Mouse (Mus musculus): Measurements from ENCODE around the gene Naa80.

DNA sequence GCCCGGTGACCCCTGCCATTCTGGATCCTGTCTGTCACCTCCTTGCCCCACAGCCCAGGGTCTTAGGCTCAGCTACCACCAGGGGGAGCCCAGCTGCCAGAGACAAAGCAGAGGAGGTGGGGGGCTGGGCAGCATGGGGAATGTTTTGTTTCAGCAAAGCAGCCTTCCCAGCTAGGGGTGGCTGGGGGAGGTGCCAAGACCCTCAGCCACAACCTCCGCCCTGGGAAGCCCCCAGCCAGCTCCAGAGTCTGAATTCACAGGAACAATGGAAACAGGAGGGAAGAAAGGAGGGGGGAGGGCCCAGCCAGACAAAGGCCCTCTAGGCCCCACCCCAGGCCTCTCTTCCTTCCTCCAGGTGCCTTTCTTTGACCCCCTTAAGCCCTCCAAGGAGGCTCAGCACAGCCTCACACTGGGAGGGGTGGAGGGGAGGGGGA lies 48.2 kb downstream of the Naa80 start:
- no peak for TF ChIP-seq POLR2A (IDR thresholded peaks at IDR 0.05; ENCODE audit: borderline replicate concordance, insufficient read depth, low read length)
- TF ChIP-seq CTCF (IDR thresholded peaks at IDR 0.05; ENCODE audit: borderline replicate concordance, insufficient read depth, low read depth, low read length): peak; percentile 74
